Mouse (Mus musculus) myocyte (in vitro differentiated cells): ENCODE data around the gene Asgr2.

ENCODE experiments used
- E2F4 ChIP-seq: IDR thresholded peaks from one replicate; pipeline ENCODE4 v1.6.1; 2011; ENCODE audit warnings: mild to moderate bottlenecking, control low read depth, moderate library complexity; ENCODE audit not compliant: insufficient read depth
- POLR2AphosphoS2 ChIP-seq: IDR thresholded peaks from one replicate; pipeline ENCODE4 v1.6.1; 2011; ENCODE audit warnings: low read depth, control low read depth; ENCODE audit not compliant: insufficient read length
- REST ChIP-seq: IDR thresholded peaks from one replicate; pipeline ENCODE4 v1.6.1; 2011; ENCODE audit warnings: mild to moderate bottlenecking, control low read depth, moderate library complexity; ENCODE audit not compliant: insufficient read depth, insufficient read length
- USF1 ChIP-seq: IDR thresholded peaks from one replicate; pipeline ENCODE4 v1.6.1; 2011; ENCODE audit warnings: low read depth, mild to moderate bottlenecking, control low read depth, moderate library complexity

- TF ChIP-seq POLR2AphosphoS2: no peak
- no peak for TF ChIP-seq REST
- no peak for TF ChIP-seq E2F4
- no peak for TF ChIP-seq USF1
Measured at GRCm38 (mm10) chr11:70043665-70044064, 48.8 kb upstream of the Asgr2 start.
